Mouse (Mus musculus) E14TG2a.4 (cell line): ENCODE data around the gene Glg1.
A peak's percentile ranks its signal among the peaks of the same experiment; 100 is the strongest.

Experiments
- CTCF ChIP-seq: conservative IDR thresholded peaks from 2 replicates; pipeline ENCODE4 v1.5.1; 2014; ENCODE audit warnings: low read length
- POU5F1 ChIP-seq: IDR thresholded peaks from 2 replicates; pipeline ENCODE4 v1.6.1; 2014; ENCODE audit warnings: low read length, borderline replicate concordance

DNA sequence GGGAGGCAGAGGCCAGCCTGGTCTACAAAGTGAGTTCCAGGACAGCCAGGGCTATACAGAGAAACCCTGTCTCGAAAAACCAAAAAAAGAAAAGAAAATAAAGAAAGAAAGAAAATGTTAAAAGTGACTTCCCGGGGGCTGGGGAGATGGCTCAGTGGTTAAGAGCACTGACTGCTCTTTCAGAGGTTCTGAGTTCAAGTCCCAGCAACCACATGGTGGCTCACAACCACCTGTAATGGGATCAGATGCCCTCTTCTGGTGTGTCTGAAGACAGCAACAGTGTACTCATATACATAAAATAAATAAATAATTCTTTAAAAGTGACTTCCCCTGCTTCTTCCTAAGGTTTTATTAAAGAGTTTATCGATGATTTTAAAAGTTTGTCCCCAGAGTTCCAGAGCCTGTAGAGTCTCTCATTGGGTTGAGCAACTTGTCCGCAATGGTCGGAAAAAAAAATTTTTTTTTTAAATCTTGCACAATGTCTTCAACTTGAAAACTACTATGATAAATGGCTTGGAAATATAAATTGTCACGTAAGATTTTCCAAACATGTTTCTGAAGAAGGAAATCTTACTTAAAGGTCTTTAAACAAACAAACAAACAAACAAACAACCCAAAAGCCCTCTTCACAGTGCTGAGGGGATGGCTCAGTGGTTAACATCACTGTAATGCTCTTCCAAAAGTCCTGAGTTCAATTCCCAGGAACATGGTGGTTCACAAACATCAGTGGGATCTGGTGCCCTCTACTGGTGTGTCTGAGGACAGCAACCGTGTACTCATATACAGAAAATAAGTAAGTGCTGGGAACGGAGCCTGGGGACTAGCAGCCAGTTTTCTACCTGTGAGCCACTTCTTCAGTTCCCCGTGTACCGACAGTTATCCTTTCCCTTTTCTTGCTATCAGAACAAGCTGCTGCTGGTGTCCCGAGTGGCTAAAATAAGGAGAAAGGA lies 41.9 kb upstream of the Glg1 start:
- TF ChIP-seq CTCF, result peak; percentile 87
- no peak for TF ChIP-seq POU5F1
